Mouse (Mus musculus): Measurements from ENCODE around the gene 4930404N11Rik.

DNA sequence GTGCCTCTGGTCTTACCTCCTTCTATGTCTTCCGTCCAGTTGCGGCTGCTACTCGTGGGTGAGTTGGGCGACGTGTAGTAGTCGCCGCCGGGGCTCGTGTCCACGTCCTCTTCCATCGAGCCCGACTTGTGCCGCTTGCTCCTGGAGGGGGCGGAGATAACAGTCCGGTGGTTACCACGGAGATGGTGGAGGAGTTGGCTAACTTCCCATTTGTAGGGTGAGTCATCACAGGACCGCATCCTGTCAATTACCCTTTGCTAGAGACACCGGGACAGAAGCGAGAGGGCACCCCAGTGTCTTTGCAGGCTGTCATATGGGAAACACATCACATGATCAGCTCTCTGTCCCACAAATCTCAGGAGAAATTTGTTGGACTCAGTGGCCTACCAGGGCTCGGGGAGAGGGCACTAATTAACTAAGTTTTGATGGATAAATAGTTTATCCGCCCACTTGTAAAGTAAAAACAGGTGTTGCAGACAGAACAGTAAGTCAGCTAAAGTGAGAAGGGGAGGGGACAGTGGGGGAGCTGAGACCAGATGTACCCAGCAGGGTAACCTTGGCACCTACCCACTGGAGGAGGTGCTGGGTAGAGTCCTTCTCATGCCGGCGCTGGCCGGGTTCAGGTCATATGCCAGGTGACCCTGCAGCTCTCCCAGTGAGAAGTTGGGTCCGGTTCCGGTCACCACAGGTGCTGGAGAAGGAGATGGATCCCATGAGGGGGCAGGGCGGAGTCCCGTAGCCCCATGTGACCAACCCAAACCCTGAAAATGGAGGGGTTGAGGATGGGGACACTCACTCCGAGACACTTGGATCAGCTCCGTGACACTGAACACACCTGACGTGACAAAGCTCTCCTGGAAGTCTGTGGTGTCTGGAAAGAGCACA, 42.2 kb upstream of the 4930404N11Rik start:
- peak; percentile 18; the same call in 1 of the 2 replicates for TF ChIP-seq CTCF (IDR thresholded peaks at IDR 0.05; ENCODE audit: low read depth)
- TF ChIP-seq EP300 (IDR thresholded peaks at IDR 0.05; ENCODE audit: low read depth) = no peak
